Mouse (Mus musculus) midbrain, embryonic 14.5 days (tissue): ENCODE measurements at regions not wholly inside any gene's neighbourhood (a gene's known extent, or its start where the extent isn't known, plus 50 kb on each side); places are given as distances from the start of the nearest gene placed in this dataset.

Source experiments
- ATAC-seq: fragments of 200-750 bp; cut with Nextera tagmentation; 2 replicates; pipeline ENCODE4 v1.8.0; 2017; ENCODE audit warnings: moderate number of reproducible peaks, moderate library complexity; ENCODE audit not compliant: low FRiP score, low TSS enrichment
- DNase-seq: peaks from one replicate; pipeline ENCODE4 v3.0.0-alpha.2; 2015
- H3K27ac ChIP-seq: fragments of 300-500 bp; sonication (generic); replicated peaks from 2 replicates; pipeline ENCODE4 v1.5.1; 2014; ENCODE audit warnings: mild to moderate bottlenecking, low read depth, low read length, moderate library complexity
- H3K27me3 ChIP-seq: fragments of 300-500 bp; sonication (generic); 2 replicates; pipeline ENCODE4 v1.6.1; 2014; ENCODE audit warnings: low read length, control low read depth, mixed read lengths; ENCODE audit not compliant: control insufficient read depth, insufficient read depth
- H3K36me3 ChIP-seq: fragments of 300-500 bp; sonication (generic); 2 replicates; pipeline ENCODE4 v1.6.1; 2014; ENCODE audit warnings: low read length, control low read depth; ENCODE audit not compliant: control insufficient read depth, insufficient read depth
- H3K4me1 ChIP-seq: fragments of 300-500 bp; sonication (generic); 2 replicates; pipeline ENCODE4 v1.6.1; 2014; ENCODE audit warnings: mild to moderate bottlenecking, antibody characterized with exemption, low read length, control low read depth; ENCODE audit not compliant: control insufficient read depth, insufficient read depth
- H3K4me2 ChIP-seq: fragments of 300-500 bp; sonication (generic); 2 replicates; pipeline ENCODE4 v1.6.1; 2014; ENCODE audit warnings: mild to moderate bottlenecking, low read length, moderate library complexity
- H3K4me3 ChIP-seq: fragments of 300-500 bp; sonication (generic); replicated peaks from 2 replicates; pipeline ENCODE4 v1.5.1; 2014; ENCODE audit warnings: low read depth, low read length
- H3K9ac ChIP-seq: fragments of 300-500 bp; sonication (generic); replicated peaks from 2 replicates; pipeline ENCODE4 v1.6.1; 2014; ENCODE audit warnings: mild to moderate bottlenecking, low read length, moderate library complexity
- H3K9me3 ChIP-seq: fragments of 300-500 bp; sonication (generic); 2 replicates; pipeline ENCODE4 v1.6.1; 2016; ENCODE audit warnings: low read length, control low read depth, mixed read lengths; ENCODE audit not compliant: control insufficient read depth
- WGBS: fragments of 180-500 bp; shearing (Covaris S2); extraction: QIAGEN DNeasy Blood & Tissue Kit; methylation state at CpG from one replicate; pipeline ENCODE4 v1.1.7; 2014; 5-methylcytosine and 5-hydroxymethylcytosine counted together

DNA sequence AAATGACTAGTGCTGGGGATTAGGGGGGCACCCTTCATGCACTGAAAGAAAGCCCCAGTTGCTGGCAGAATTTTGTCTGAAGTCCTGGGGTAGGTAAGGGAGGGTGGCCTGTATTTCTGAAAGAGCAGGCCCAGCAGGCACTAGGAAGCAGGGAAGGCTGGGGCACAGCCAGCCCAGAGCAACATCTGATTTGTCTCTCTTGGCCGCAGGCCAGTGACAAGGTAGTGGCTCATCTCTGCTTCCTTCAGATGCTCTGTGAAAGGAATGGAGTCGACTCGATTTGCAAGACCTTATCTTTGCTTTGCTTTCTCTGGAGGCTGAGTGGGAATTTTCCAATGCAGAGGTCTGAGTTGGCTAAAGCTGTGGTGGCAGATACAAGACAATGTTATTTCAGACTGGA, 390.9 kb downstream of the Vps13c start:
- H3K4me3 ChIP-seq: no peak overlapping the region
- no peaks in the 10 kb centered on the region for H3K9me3 ChIP-seq
- no peak overlapping the region for H3K4me2 ChIP-seq
- H3K27me3 ChIP-seq: no peaks in the 10 kb centered on the region
- H3K9ac ChIP-seq: no peak overlapping the region
- no peak for DNase-seq
- ATAC-seq: no peak
- H3K36me3 ChIP-seq: no peaks in the 10 kb centered on the region
- no peaks in the 10 kb centered on the region for H3K4me1 ChIP-seq
- H3K27ac ChIP-seq: no peak overlapping the region
- WGBS: 81% methylated on average over 3 of the region's 3 CpGs

DNA sequence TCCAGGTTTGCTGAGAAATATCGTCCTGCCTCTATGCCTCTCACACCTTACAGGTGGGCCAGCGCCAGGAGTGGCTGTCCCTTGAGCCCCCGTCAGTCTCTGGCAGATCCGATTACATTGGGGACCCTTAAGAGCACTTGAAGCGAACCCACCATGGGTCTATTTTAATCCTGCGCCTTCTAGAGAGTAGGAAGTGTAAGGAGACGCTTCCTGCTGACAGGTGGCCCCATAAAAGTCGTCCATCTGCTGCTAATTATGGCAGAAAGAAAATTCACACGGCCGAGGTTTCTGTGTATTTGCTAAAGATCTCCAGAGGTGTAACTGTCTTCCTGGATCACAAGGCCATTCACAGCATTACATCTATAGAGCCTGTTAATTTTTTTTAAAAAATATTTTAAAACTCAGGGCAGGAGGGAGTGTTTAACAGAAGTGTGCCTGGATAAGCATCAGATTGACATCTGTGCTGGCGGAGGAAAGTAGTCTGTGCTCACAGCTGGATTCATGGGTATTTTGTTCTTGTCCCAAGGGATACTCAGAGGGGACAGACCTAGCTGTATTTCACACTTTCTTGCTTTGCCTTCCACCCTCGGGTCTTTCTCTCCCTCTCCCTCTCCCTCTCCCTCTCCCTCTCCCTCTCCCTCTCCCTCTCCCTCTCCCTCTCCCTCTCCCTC, 394.9 kb downstream of the Vps13c start:
- H3K27ac ChIP-seq: no peak overlapping the region
- no peaks in the 10 kb centered on the region for H3K9me3 ChIP-seq
- DNase-seq (no peak), ATAC-seq (no peak)
- no peak overlapping the region for H3K9ac ChIP-seq
- WGBS: 66% methylated on average over 12 of the region's 12 CpGs
- H3K27me3 ChIP-seq: no peaks in the 10 kb centered on the region
- no peaks in the 10 kb centered on the region for H3K36me3 ChIP-seq
- H3K4me1 ChIP-seq: no peaks in the 10 kb centered on the region
- H3K4me2 ChIP-seq: no peak overlapping the region
- H3K4me3 ChIP-seq: no peak overlapping the region

DNA sequence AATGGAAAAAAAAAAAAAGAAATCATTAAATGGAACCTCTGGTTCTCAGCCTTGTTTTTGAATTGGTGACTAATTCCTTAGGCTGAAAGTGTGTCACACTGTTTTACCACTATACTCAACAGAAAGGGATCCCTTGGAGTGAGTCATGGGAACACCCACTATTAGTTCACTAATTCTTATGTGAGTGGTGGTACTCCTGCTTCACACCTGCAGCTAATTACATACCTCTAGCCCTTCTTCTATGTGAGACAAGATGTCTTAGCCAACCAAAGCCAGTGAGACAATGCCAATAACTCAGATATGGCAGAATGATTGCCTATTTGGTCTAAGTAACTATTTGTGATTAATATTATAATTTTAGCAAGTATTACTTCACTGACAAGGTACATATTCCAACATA, 398.9 kb downstream of the Vps13c start:
- DNase-seq (no peak), ATAC-seq (no peak)
- H3K27me3 ChIP-seq: no peaks in the 10 kb centered on the region
- H3K4me3 ChIP-seq: no peak overlapping the region
- no peaks in the 10 kb centered on the region for H3K4me1 ChIP-seq
- no peaks in the 10 kb centered on the region for H3K36me3 ChIP-seq
- H3K27ac ChIP-seq: no peak overlapping the region
- no peaks in the 10 kb centered on the region for H3K9me3 ChIP-seq
- H3K9ac ChIP-seq: no peak overlapping the region
- no peak overlapping the region for H3K4me2 ChIP-seq

DNA sequence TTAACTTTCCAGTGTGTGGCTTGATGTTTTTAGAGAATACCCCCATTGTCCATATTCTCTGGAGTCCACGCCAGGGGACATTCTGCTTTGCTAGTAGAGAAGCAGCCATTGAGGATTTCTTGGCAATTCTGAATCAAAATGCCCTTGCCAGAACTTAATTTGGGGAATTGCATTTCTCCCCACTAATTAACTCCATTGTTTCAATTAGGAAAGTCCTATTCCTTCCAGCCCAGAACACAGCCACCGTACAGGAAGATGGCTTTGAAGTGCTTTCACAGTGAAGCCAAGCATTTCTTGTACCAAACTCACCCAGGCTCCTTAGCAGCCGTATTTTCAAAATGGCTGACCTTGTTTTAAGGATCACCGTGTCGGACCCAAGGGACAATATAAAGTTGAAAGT, 399.4 kb downstream of the Vps13c start:
- Histone ChIP-seq H3K9ac (no peak overlapping the region), H3K4me1 (no peaks in the 10 kb centered on the region), H3K27ac (no peak overlapping the region), H3K9me3 (no peaks in the 10 kb centered on the region), H3K27me3 (no peaks in the 10 kb centered on the region), H3K4me3 (no peak overlapping the region), H3K4me2 (no peak overlapping the region), H3K36me3 (no peaks in the 10 kb centered on the region)
- DNase-seq: no peak
- WGBS: 91% methylated on average over 5 of the region's 5 CpGs
- ATAC-seq: no peak

DNA sequence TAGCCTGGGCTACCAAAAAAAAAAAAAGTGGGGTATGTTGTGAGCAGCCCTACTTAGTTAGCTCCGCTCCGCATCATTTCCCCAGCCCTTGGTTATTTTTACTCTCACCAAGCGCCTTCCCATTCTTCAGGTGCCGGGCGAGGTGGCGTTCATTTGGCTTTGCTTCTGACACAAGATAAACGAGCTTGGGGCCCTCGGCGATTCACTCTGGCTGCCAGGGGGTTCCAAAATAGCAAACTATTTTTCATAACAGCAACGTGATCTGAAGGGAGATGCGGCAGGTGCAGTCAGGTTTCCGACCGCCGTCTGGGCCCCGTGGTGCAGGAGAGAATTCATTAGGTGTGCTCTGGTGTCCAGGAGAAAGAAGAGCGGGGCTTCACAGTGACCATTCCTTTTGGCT, 403.6 kb upstream of the Rora start:
- no peaks in the 10 kb centered on the region for H3K4me1 ChIP-seq
- ATAC-seq (no peak), DNase-seq (no peak)
- H3K4me3 ChIP-seq: no peak overlapping the region
- H3K36me3 ChIP-seq: no peaks in the 10 kb centered on the region
- no peak overlapping the region for H3K4me2 ChIP-seq
- H3K27me3 ChIP-seq: no peaks in the 10 kb centered on the region
- H3K9ac ChIP-seq: no peak overlapping the region
- WGBS: 90% methylated on average over 16 of the region's 16 CpGs
- no peaks in the 10 kb centered on the region for H3K9me3 ChIP-seq
- no peak overlapping the region for H3K27ac ChIP-seq

DNA sequence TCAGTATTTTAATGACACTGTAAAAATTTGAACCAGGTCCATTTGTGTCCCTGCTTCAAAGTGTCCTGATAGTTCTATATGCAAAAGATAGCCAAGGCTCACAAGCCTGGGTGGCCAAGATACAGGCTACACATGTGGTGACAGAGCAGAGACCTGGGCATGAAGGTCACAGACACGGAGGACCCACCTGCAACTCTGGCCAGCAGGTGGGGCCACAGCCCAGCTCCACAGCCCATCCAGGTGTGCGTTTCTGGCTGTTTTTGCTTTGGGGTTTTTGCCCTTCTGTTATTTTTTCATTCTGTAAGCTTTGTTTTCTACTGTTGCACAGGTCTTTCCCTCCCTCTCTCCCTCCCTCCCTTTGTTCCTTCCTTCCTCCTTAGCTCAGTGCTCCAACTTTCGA, 399.4 kb upstream of the Rora start:
- no peaks in the 10 kb centered on the region for H3K27me3 ChIP-seq
- H3K4me3 ChIP-seq: no peak overlapping the region
- H3K9me3 ChIP-seq: no peaks in the 10 kb centered on the region
- H3K27ac ChIP-seq: no peak overlapping the region
- ATAC-seq (no peak), DNase-seq (no peak)
- H3K36me3 ChIP-seq: no peaks in the 10 kb centered on the region
- WGBS: 57% methylated on average over 3 of the region's 3 CpGs
- no peaks in the 10 kb centered on the region for H3K4me1 ChIP-seq
- H3K4me2 ChIP-seq: no peak overlapping the region
- H3K9ac ChIP-seq: no peak overlapping the region

DNA sequence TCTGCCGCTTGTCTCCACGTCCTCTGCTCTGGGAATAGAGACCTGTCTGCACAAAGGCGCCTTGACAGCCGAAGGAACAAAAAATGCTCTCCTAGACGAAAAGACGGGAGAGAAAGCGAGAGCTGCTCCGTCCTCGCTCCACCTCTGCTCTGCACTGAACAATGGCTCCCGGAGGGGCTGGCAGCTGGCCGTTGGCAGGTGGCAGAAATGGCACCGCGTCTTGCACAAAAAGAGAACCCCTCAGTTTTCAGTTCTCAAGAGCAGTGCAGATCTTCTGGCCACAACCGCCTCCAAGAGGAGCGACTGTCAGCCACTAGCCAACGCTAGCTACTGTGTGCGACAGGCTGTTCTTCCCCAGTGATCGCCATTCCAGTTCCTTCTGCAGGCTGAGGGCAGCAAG, 385.0 kb upstream of the Rora start:
- Histone ChIP-seq H3K27ac (0 out of 2 replicates have a peak overlapping the region, but pooled peaks have one; percentile 8), H3K4me3 (no peak overlapping the region), H3K9me3 (no peaks in the 10 kb centered on the region), H3K27me3 (no peaks in the 10 kb centered on the region), H3K36me3 (no peaks in the 10 kb centered on the region), H3K4me1 (no peaks in the 10 kb centered on the region), H3K4me2 (peak overlapping the region; percentile 21), H3K9ac (no peak overlapping the region; the same call in 1 of the 2 replicates)
- DNase-seq (peak; percentile 29), ATAC-seq (no peak)
- 53% methylated on average over 18 of the region's 18 CpGs for WGBS

DNA sequence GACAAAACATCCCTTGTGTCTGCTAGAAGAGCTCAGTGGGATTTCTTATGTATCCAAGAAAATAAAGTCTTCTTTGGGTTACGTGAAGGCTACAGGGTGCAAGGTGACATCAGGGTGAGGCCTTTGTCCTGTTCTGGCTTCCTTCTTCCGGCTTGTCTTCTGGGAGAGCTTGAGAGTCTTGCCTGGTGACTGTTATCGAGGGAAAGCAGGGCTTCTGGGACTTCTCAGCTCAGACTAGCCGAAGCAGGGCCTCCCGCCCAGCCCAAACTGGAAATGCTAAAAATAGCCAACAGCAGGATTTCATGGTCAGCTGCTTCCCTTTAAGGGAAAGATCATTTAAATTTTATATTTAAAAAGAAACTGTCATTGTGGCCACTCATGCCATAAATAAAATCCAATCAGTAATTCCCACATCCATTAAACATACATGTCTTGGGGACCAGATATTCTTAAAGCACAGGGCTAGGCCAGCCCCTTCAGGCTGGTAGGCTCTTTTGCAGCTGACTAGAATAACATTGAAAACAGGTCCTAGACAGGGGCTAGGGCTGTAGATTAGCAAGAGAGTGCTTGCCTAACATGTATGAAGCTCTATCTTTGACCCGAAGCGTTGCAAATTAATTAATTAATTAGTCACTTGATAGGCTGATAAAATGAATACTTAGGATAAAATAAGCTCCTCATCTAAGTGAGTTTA, 351.2 kb upstream of the Rora start:
- Histone ChIP-seq H3K4me3 (no peak overlapping the region), H3K27me3 (no peaks in the 10 kb centered on the region), H3K4me1 (no peaks in the 10 kb centered on the region), H3K9me3 (no peaks in the 10 kb centered on the region), H3K4me2 (no peak overlapping the region), H3K36me3 (no peaks in the 10 kb centered on the region), H3K27ac (no peak overlapping the region), H3K9ac (no peak overlapping the region)
- DNase-seq (peak; percentile 39), ATAC-seq (no peak)
- 65% methylated on average over 7 of the region's 7 CpGs for WGBS

DNA sequence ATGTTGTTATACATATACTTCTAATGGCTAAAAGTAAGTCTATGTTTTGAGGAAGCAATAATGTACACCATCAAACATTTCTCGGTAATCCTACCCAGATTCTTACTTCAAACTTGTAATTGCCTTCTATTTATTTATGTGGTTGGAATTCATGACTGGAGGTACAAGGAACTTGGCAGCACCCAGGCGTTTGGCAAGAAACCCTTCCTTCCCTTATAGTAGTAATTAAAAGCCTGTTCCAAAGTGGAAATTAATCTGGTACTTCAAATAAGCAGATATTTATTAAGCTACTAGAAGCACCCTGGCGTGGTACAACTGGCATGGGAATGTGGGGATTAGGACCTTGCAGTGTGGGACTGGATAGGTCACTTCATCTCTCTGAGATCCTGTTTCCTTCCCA, 322.9 kb upstream of the Rora start:
- Histone ChIP-seq H3K4me2 (no peak overlapping the region), H3K4me1 (no peaks in the 10 kb centered on the region), H3K27me3 (no peaks in the 10 kb centered on the region), H3K27ac (no peak overlapping the region), H3K9me3 (no peaks in the 10 kb centered on the region), H3K4me3 (no peak overlapping the region), H3K9ac (no peak overlapping the region), H3K36me3 (no peaks in the 10 kb centered on the region)
- no peak for ATAC-seq
- 87% methylated on average over 3 of the region's 3 CpGs for WGBS
- no peak for DNase-seq
